Mouse (Mus musculus) ES-E14 (cell line): ENCODE measurements around the gene Serpinb9c.

ENCODE experiments used
- MAFK ChIP-seq: IDR thresholded peaks from 2 replicates; pipeline ENCODE4 v1.6.1; 2014; ENCODE audit warnings: mild to moderate bottlenecking, low read depth, low read length, inconsistent platforms; ENCODE audit not compliant: insufficient read depth
- ZC3H11A ChIP-seq: IDR thresholded peaks from 2 replicates; pipeline ENCODE4 v1.6.1; 2012; ENCODE audit warnings: low read depth, mild to moderate bottlenecking, inconsistent platforms, low read length, borderline replicate concordance
- ZNF384 ChIP-seq: IDR thresholded peaks from 2 replicates; pipeline ENCODE4 v1.6.1; 2012; ENCODE audit warnings: low read depth, low read length, inconsistent platforms

GRCm38 (mm10) chr13:33199740-33200139 lies 40.2 kb upstream of the Serpinb9c start:
- TF ChIP-seq MAFK (no peak), ZC3H11A (0 out of 2 replicates have a peak, but pooled peaks have one; percentile 12), ZNF384 (no peak)
